Mouse (Mus musculus) cerebellum, postnatal 10 days (tissue): ENCODE data around the gene Col27a1.

Experiments
- DNase-seq, 2 experiments: peaks; one replicate each; pipeline ENCODE4 v3.0.0; 2021; ENCODE audit warnings: mixed read lengths in 2 of 2

Col27a1 gene

GRCm38 (mm10) chr4:63377483-63377882 is 163.7 kb downstream of the Col27a1 start:
- no peak for DNase-seq

- DNase-seq: no peak
Measured at GRCm38 (mm10) chr4:63382676-63383369, 169.0 kb downstream of the Col27a1 start.

- no peak for DNase-seq
Measured at GRCm38 (mm10) chr4:63383474-63383873, 169.7 kb downstream of the Col27a1 start.

DNA sequence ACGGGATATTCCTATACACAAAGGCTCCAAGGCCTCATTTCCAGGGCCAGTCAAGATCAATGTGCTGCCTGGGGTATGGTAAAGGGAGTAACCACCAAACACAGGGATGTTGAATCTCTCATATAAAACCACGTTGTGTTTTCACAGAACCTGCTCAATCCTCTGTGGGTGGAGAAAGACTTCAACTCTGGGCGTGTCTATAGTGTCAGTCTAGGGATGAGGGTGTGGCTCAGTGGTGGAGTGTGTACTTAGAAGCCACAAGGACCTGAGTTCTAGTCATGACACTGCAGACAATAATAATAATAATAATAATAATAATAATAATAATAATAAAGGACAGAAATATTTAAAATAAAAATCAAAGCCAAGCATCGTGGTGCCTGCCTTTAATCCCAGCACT is 170.5 kb downstream of the Col27a1 start:
- DNase-seq: no peak
